Mouse (Mus musculus): Measurements from ENCODE around the gene Scgb2b3.

The Scgb2b3 gene

GRCm38 (mm10) chr7:31362022-31362560, at the start of gene Scgb2b3:
Gene Scgb2b3, minus strand, starts transcription at chr7:31362072.
- DNase-seq = no peak

GRCm38 (mm10) chr7:31375292-31375691, 13.4 kb upstream of the Scgb2b3 start, which contains the start of gene Scgb1b3:
Gene Scgb1b3, plus strand, starts transcription at chr7:31375592.
- no peak for DNase-seq
